Mouse (Mus musculus): ENCODE measurements around the gene Fam57b. TPM values are rescaled to one million over a fixed set of nuclear protein-coding genes. Genes with fewer than 3 reads are reported as not detected.

Fam57b gene
- polyA plus RNA-seq, 1 experiment = 0.08 TPM

GRCm38 (mm10) chr7:126759050-126759671 lies 38.3 kb upstream of the Fam57b start, which contains the start of gene Mapk3:
Mapk3 (plus strand) TSS chr7:126759601.
- H3K36me3 ChIP-seq (ENCODE audit: control insufficient read depth, insufficient read depth) = peaks cover 9% of the 10 kb centered on the region
- H3K79me2 ChIP-seq (ENCODE audit: control insufficient read depth, insufficient read depth) = peaks cover 22% of the 10 kb centered on the region
- H3K4me3 ChIP-seq (ENCODE audit: insufficient read depth, poor library complexity, severe bottlenecking) = peak within 1 kb of the TSS; percentile 68
- no peaks in the 10 kb centered on the region for H3K27me3 ChIP-seq (ENCODE audit: control insufficient read depth, insufficient read depth, insufficient read length)
- peak; percentile 62 for TF ChIP-seq CTCF (IDR thresholded peaks at IDR 0.05; ENCODE audit: control insufficient read depth, insufficient read depth, insufficient read length)
- TF ChIP-seq FOSL1 (IDR thresholded peaks at IDR 0.05; ENCODE audit: insufficient read depth, low read length, poor library complexity, severe bottlenecking) = no peak
- peak; percentile 81 for TF ChIP-seq USF1 (IDR thresholded peaks at IDR 0.05; ENCODE audit: low read depth)
- H3ac ChIP-seq (ENCODE audit: control insufficient read depth, insufficient read length, low read depth) = peak within 1 kb of the TSS; percentile 85
- peaks cover 1% of the 10 kb centered on the region for H3K79me3 ChIP-seq (ENCODE audit: low read depth)

- Histone ChIP-seq H3K4me3 (ENCODE audit: insufficient read depth, poor library complexity, severe bottlenecking) (peak overlapping the region; percentile 68), H3K36me3 (ENCODE audit: control insufficient read depth, insufficient read depth) (peaks cover 11% of the 10 kb centered on the region), H3ac (ENCODE audit: control insufficient read depth, insufficient read length, low read depth) (peak overlapping the region; percentile 85), H3K79me3 (ENCODE audit: low read depth) (peaks cover 1% of the 10 kb centered on the region), H3K27me3 (ENCODE audit: control insufficient read depth, insufficient read depth, insufficient read length) (no peaks in the 10 kb centered on the region), H3K79me2 (ENCODE audit: control insufficient read depth, insufficient read depth) (peaks cover 22% of the 10 kb centered on the region)
- TF ChIP-seq CEBPB (IDR thresholded peaks at IDR 0.05; ENCODE audit: low read depth) = no peak
- no peak for TF ChIP-seq MYOG (IDR thresholded peaks at IDR 0.05; ENCODE audit: control insufficient read depth, extremely low read depth, insufficient read length)
- no peak for TF ChIP-seq CTCF (IDR thresholded peaks at IDR 0.05; ENCODE audit: control insufficient read depth, insufficient read depth, insufficient read length)
- TF ChIP-seq FOSL1 (IDR thresholded peaks at IDR 0.05; ENCODE audit: insufficient read depth, low read length, poor library complexity, severe bottlenecking) = no peak
Observed at GRCm38 (mm10) chr7:126759672-126760390, 37.6 kb upstream of the Fam57b start.

GRCm38 (mm10) chr7:126760391-126760802 lies 37.1 kb upstream of the Fam57b start:
- Histone ChIP-seq H3K79me3 (ENCODE audit: low read depth) (peaks cover 1% of the 10 kb centered on the region), H3K36me3 (ENCODE audit: control insufficient read depth, insufficient read depth) (peaks cover 11% of the 10 kb centered on the region), H3K27me3 (ENCODE audit: control insufficient read depth, insufficient read depth, insufficient read length) (no peaks in the 10 kb centered on the region), H3K4me3 (ENCODE audit: insufficient read depth, poor library complexity, severe bottlenecking) (peak overlapping the region; percentile 68), H3ac (ENCODE audit: control insufficient read depth, insufficient read length, low read depth) (peak overlapping the region; percentile 85), H3K79me2 (ENCODE audit: control insufficient read depth, insufficient read depth) (peaks cover 22% of the 10 kb centered on the region)
- TF ChIP-seq MAX (IDR thresholded peaks at IDR 0.05) (peak; percentile 33), FOSL1 (IDR thresholded peaks at IDR 0.05; ENCODE audit: insufficient read depth, low read length, poor library complexity, severe bottlenecking) (no peak), CEBPB (IDR thresholded peaks at IDR 0.05; ENCODE audit: low read depth) (no peak), USF1 (IDR thresholded peaks at IDR 0.05; ENCODE audit: low read depth) (peak; percentile 55)

- H3K79me2 ChIP-seq (ENCODE audit: control insufficient read depth, insufficient read depth) = peaks cover 22% of the 10 kb centered on the region
- H3K36me3 ChIP-seq (ENCODE audit: control insufficient read depth, insufficient read depth) = peaks cover 11% of the 10 kb centered on the region
- H3ac ChIP-seq (ENCODE audit: control insufficient read depth, insufficient read length, low read depth) = no peak overlapping the region
- no peak for TF ChIP-seq MAX (IDR thresholded peaks at IDR 0.05)
- no peak for TF ChIP-seq MYOG (IDR thresholded peaks at IDR 0.05; ENCODE audit: control insufficient read depth, extremely low read depth, insufficient read length)
- TF ChIP-seq CEBPB (IDR thresholded peaks at IDR 0.05; ENCODE audit: low read depth) = no peak
- no peak for TF ChIP-seq FOSL1 (IDR thresholded peaks at IDR 0.05; ENCODE audit: insufficient read depth, low read length, poor library complexity, severe bottlenecking)
- TF ChIP-seq CTCF (IDR thresholded peaks at IDR 0.05; ENCODE audit: control insufficient read depth, insufficient read depth, insufficient read length) = no peak
- no peak for TF ChIP-seq MYOD1 (IDR thresholded peaks at IDR 0.05; ENCODE audit: control insufficient read depth, insufficient read length, low read depth)
- TF ChIP-seq USF1 (IDR thresholded peaks at IDR 0.05; ENCODE audit: low read depth) = no peak
- H3K79me3 ChIP-seq (ENCODE audit: low read depth) = peaks cover 1% of the 10 kb centered on the region
- H3K27me3 ChIP-seq (ENCODE audit: control insufficient read depth, insufficient read depth, insufficient read length) = no peaks in the 10 kb centered on the region
- no peak overlapping the region for H3K4me3 ChIP-seq (ENCODE audit: insufficient read depth, poor library complexity, severe bottlenecking)
Observed at GRCm38 (mm10) chr7:126760956-126761355, 36.5 kb upstream of the Fam57b start.

GRCm38 (mm10) chr7:126761529-126762067 lies 35.9 kb upstream of the Fam57b start:
- H3K79me3 ChIP-seq (ENCODE audit: low read depth) = peaks cover 1% of the 10 kb centered on the region
- no peak overlapping the region for H3ac ChIP-seq (ENCODE audit: control insufficient read depth, insufficient read length, low read depth)
- peaks cover 15% of the 10 kb centered on the region for H3K36me3 ChIP-seq (ENCODE audit: control insufficient read depth, insufficient read depth)
- H3K27me3 ChIP-seq (ENCODE audit: control insufficient read depth, insufficient read depth, insufficient read length) = no peaks in the 10 kb centered on the region
- H3K4me3 ChIP-seq (ENCODE audit: insufficient read depth, poor library complexity, severe bottlenecking) = no peak overlapping the region
- H3K79me2 ChIP-seq (ENCODE audit: control insufficient read depth, insufficient read depth) = peaks cover 22% of the 10 kb centered on the region
- TF ChIP-seq CTCF (IDR thresholded peaks at IDR 0.05; ENCODE audit: control insufficient read depth, insufficient read depth, insufficient read length) (no peak), MYOD1 (IDR thresholded peaks at IDR 0.05; ENCODE audit: control insufficient read depth, insufficient read length, low read depth) (no peak), MYOG (IDR thresholded peaks at IDR 0.05; ENCODE audit: control insufficient read depth, extremely low read depth, insufficient read length) (no peak), CEBPB (IDR thresholded peaks at IDR 0.05; ENCODE audit: low read depth) (no peak), USF1 (IDR thresholded peaks at IDR 0.05; ENCODE audit: low read depth) (no peak), FOSL1 (IDR thresholded peaks at IDR 0.05; ENCODE audit: insufficient read depth, low read length, poor library complexity, severe bottlenecking) (no peak), MAX (IDR thresholded peaks at IDR 0.05) (no peak)
